Mouse (Mus musculus): ENCODE results near the gene Pou2f1. TPM values are rescaled to one million over a fixed set of nuclear protein-coding genes. Genes with fewer than 3 reads are reported as not detected.

Pou2f1 gene
- total RNA-seq, 2 experiments from 2014 or later, result 14.2 to 18.0 TPM

- intact Hi-C loops (cut with DNase I), result no loop called here
- DNase-seq (ENCODE audit: low spot score in 2 of 2), result no peak
Measured at GRCm38 (mm10) chr1:165913720-165914415, 88.6 kb downstream of the Pou2f1 start.

- intact Hi-C loops (cut with DNase I), result no loop called here
Measured at GRCm38 (mm10) chr1:165909471-165909870, 93.0 kb downstream of the Pou2f1 start.

GRCm38 (mm10) chr1:165908806-165909205 lies 93.7 kb downstream of the Pou2f1 start:
- intact Hi-C loops (cut with DNase I), result no loop called here
- DNase-seq (ENCODE audit: low spot score in 2 of 2), result no peak

More at GRCm38 (mm10) chr1:165909471-165909870, 93.0 kb downstream of the Pou2f1 start:
- no peak for DNase-seq (ENCODE audit: low spot score in 2 of 2)

DNA sequence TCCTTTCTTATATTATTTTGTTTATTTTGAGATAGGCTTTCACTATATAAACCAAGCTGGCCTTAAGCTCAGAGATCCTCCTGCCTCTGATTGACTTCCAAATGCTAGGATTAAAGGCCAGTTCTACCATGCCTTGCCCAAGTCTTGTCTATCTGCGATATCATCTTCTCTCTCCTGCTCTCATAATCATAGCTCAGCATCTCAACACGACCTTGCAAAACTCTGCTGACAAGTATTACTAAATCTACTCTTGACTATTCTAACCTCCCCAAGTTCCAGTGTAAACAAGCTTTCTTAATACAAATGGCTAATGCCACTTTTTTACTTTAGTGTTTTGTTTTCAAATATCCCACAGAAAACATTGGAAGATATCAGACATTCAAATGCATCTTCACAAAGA lies 94.3 kb downstream of the Pou2f1 start:
- DNase-seq (ENCODE audit: low spot score in 2 of 2), result no peak
- intact Hi-C loops (cut with DNase I), result no loop called here

DNA sequence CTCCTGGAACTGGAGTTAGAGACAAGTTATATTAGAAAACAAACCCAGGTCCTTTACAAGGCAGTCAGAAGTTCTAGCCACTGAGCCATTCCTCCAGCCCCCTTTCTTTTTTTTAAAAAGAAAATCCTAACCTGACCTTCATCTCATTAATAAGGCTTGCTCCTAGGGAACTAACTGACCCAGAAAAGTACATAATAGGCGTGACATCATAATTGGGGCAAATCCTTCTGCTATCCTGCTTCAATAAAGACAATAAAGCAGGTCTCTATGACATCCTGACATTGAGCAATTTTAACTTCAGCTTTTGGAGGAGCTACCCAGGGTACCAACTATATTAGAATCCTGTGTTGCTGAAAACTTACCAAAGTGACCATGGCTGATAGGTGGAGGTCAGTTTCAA lies 98.9 kb downstream of the Pou2f1 start:
- intact Hi-C loops (cut with DNase I), result no loop called here
- no peak for DNase-seq (ENCODE audit: low spot score in 2 of 2)

DNA sequence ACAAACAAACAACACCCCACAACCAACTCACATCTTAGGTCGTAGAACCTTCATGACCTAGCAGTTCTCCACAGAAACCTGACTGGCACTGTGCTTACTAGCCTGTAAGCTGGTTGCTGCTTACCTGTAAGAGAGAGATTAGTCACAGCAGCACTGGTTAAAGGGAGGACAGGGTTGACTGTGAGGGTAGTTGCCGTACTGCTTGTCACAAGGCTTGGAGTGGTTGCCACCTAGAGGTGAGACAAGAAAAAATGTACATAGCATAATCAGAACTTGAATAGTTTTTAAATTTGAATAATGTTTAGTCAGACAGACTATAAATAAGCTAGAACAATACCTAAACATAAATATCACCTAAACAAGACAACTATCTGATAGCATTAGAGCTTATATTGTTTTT lies 110.8 kb downstream of the Pou2f1 start:
- intact Hi-C loops (cut with DNase I), result no loop called here
- no peak for DNase-seq (ENCODE audit: low spot score in 2 of 2)

DNA sequence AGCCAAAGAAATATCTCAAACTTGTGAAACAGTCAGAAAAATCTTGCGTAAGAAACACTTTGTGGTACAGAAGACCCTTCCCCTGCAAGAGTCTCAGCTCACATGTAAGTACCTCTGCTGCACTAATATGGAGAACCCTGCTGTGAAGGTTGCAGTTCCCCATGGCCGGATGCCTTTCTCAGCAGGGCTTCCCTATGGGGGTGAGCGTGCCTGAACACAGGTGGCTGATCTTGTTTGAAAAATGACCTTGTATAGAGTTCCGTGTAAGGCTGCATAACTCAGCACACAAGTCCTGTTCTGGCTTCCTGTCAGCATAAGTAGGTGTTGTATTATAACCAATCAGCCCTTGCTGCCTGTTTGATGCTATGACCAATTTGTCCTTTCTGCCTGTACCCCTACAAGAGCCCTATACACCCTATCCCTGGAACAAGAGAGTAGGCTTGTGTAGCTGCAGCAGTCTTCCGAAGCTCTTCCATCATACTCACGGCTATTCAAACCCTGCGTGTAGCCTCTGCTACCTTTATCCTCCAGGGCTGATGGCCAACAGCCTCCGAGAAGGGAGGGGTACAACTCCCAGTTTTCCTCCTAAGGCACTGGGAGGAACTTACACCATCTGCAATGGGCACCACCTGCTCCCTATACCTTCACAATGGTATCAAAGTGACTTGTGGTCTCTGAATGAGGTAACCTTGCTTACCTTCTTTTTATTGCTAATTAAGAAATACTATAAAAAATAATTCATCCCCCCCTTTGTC lies 120.2 kb downstream of the Pou2f1 start:
- intact Hi-C loops (cut with DNase I), result no loop called here
- no peak for DNase-seq (ENCODE audit: low spot score in 2 of 2)

GRCm38 (mm10) chr1:165878751-165879150 lies 123.7 kb downstream of the Pou2f1 start:
- intact Hi-C loops (cut with DNase I), result no loop called here
- no peak for DNase-seq (ENCODE audit: low spot score in 2 of 2)

DNA sequence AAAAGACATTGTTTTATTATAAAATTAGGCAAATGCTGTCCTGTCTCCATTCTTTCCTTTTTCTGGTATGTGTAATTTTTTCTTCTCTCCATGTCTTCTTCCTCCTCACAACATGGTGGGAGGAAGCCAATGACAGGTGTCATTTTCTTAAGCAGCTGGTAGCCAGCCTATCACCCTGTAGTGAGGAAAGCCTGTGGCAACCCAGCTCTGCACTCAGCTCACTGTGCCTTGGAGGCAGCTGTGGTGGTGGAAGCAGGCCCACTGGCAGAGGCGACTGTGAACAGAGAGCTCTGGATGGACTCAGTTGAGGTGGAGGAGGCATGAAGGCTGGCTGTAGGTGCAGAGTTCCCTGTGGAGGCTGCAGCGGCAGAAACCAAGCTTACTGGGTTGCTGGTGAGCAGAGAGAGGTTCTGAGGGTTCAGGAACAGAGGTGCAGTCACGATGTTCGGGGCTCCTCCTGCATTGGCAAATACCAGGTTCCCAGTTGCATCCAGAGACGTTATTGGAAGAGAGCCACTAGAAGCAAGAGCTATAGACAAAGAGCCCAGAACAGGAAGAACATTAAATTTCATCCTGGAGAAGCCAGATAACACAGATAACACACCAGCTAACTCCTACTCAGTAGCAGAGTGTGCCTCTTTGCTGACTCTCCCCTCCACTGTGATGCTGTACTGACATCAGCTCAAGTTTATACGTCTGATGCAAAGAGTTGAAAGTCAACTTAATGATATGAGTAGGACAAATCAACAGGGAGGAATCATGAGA lies 126.8 kb downstream of the Pou2f1 start:
- intact Hi-C loops (cut with DNase I), result no loop called here
- no peak for DNase-seq (ENCODE audit: low spot score in 2 of 2)

DNA sequence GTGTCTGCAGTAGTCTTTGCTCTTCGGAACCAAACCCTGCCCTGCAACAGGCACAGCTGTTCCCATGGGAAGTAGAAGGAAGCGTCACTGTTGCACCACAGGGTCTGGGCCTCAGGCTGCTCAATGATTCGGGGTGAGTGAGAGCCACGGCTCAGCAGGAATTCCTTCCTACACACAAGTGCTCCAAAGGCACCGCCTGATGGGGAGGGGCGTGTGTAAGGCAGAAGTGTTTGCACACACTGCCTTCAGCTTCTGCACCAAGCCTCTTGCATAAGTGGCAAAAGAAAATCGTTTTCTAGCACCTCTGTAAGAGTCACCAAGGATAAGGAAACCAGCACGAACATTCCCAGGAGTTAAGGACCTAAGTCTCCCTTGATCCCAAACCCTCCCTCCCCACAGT lies 127.8 kb downstream of the Pou2f1 start:
- intact Hi-C loops (cut with DNase I), result no loop called here
- DNase-seq (ENCODE audit: low spot score in 2 of 2), result no peak

- intact Hi-C loops (cut with DNase I), result no loop called here
- DNase-seq (ENCODE audit: low spot score in 2 of 2), result no peak
Measured at GRCm38 (mm10) chr1:165868659-165869058, 133.8 kb downstream of the Pou2f1 start.

GRCm38 (mm10) chr1:165866630-165867280 lies 135.7 kb downstream of the Pou2f1 start:
- intact Hi-C loops (cut with DNase I), result no loop called here

GRCm38 (mm10) chr1:165864864-165865795 lies 137.3 kb downstream of the Pou2f1 start:
- DNase-seq (ENCODE audit: low spot score in 2 of 2), result no peak
- intact Hi-C loops (cut with DNase I), result no loop called here

More at GRCm38 (mm10) chr1:165866630-165867280, 135.7 kb downstream of the Pou2f1 start:
- no peak for DNase-seq (ENCODE audit: low spot score in 2 of 2)

- DNase-seq (ENCODE audit: low spot score in 2 of 2), result no peak
- intact Hi-C loops (cut with DNase I), result no loop called here
Measured at GRCm38 (mm10) chr1:165862059-165862458, 140.4 kb downstream of the Pou2f1 start.

GRCm38 (mm10) chr1:165861235-165861609 lies 141.3 kb downstream of the Pou2f1 start:
- DNase-seq (ENCODE audit: low spot score in 2 of 2), result no peak
- intact Hi-C loops (cut with DNase I), result no loop called here

- intact Hi-C loops (cut with DNase I), result no loop called here
- DNase-seq (ENCODE audit: low spot score in 2 of 2), result no peak
Measured at GRCm38 (mm10) chr1:165860373-165861234, 141.9 kb downstream of the Pou2f1 start.

- intact Hi-C loops (cut with DNase I), result loop anchor here (10.0 kb wide), 1 partner anchor 106 kb away; no protein-coding TSS in a partner anchor
- DNase-seq (ENCODE audit: low spot score in 2 of 2), result no peak
Measured at GRCm38 (mm10) chr1:165858356-165858755, 144.1 kb downstream of the Pou2f1 start.

- intact Hi-C loops (cut with DNase I), result loop anchor here (10.0 kb wide), 1 partner anchor 108 kb away; no protein-coding TSS in a partner anchor
Measured at GRCm38 (mm10) chr1:165857279-165857678, 145.2 kb downstream of the Pou2f1 start.

More at GRCm38 (mm10) chr1:165857279-165857678, 145.2 kb downstream of the Pou2f1 start:
- no peak for DNase-seq (ENCODE audit: low spot score in 2 of 2)

All from left cerebral cortex, postnatal 14 days (tissue).